Mouse (Mus musculus): ENCODE data around the gene Abhd6. TPM values are rescaled to one million over a fixed set of nuclear protein-coding genes. Genes with fewer than 3 reads are reported as not detected.

Gene Abhd6
- polyA plus RNA-seq, 1 experiment from 2014 or later = 15.6 TPM

DNA sequence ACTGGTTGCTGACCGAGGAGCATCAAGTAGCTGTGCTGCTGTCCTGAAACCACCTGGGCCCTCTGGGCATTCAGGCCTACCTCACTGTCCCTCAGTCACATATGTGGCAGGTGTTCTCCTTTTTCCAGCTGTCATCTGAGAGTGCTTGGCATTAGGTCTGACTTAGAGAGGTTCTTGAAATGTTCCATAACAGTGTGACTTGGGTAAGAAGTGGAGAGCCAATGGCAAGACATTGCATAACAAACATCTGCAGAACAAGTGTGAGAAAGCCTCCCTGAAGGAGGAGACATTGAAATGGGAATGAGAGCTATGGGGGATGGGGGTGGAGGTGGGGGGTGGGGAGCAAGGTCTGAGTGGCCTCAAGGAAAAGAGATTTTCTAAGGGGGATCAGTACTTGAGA lies 80.2 kb downstream of the Abhd6 start:
- H3K4me1 ChIP-seq (ENCODE audit: control insufficient read depth, insufficient read depth, low read length) = peaks cover 6% of the 10 kb centered on the region; the same call in 1 of the 2 replicates
- no peak for ATAC-seq (ENCODE audit: low FRiP score)
- no peak overlapping the region for H3K27ac ChIP-seq (ENCODE audit: low read depth, low read length)
- WGBS = 93% methylated on average over 1 of the region's 1 CpGs
- no peak overlapping the region for H3K4me3 ChIP-seq (ENCODE audit: low read depth, low read length)
- H3K27me3 ChIP-seq (ENCODE audit: control insufficient read depth, insufficient read depth, low read length) = no peaks in the 10 kb centered on the region
- no peak overlapping the region for H3K4me2 ChIP-seq
- no peak overlapping the region for H3K9ac ChIP-seq (ENCODE audit: low read length)
- no peaks in the 10 kb centered on the region for H3K9me3 ChIP-seq (ENCODE audit: control insufficient read depth, low read length)
- no peak for DNase-seq (ENCODE audit: low spot score, missing footprints)
- peaks cover 7% of the 10 kb centered on the region for H3K36me3 ChIP-seq (ENCODE audit: control insufficient read depth, insufficient read depth, low read length)

DNA sequence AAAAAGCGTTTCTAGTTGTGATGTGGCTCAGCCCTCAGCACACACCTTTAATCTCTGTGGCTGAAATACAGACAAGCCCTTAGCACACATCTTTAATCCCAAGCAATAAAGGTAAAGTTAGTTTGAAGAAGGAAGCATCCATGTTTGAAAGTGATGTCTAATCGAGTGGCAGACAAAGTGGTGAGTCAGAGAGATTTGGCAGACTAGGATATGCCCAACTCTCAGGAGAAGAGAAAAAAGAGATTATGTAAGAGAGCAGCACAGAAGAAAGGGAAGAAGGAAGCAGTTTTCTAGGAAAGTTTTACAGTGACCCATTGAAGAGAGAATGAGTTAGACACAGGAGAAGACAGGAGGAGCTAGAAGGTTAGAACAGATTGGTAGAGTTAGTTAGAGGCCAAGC lies 86.3 kb downstream of the Abhd6 start:
- Histone ChIP-seq H3K4me1 (ENCODE audit: control insufficient read depth, insufficient read depth, low read length) (no peaks in the 10 kb centered on the region), H3K36me3 (ENCODE audit: control insufficient read depth, insufficient read depth, low read length) (peaks cover 12% of the 10 kb centered on the region), H3K27me3 (ENCODE audit: control insufficient read depth, insufficient read depth, low read length) (no peaks in the 10 kb centered on the region), H3K9ac (ENCODE audit: low read length) (no peak overlapping the region), H3K9me3 (ENCODE audit: control insufficient read depth, low read length) (no peaks in the 10 kb centered on the region), H3K4me3 (ENCODE audit: low read depth, low read length) (no peak overlapping the region), H3K27ac (ENCODE audit: low read depth, low read length) (no peak overlapping the region), H3K4me2 (no peak overlapping the region)
- DNase-seq (ENCODE audit: low spot score, missing footprints) = no peak
- 87% methylated on average over 2 of the region's 2 CpGs for WGBS
- ATAC-seq (ENCODE audit: low FRiP score) = no peak

DNA sequence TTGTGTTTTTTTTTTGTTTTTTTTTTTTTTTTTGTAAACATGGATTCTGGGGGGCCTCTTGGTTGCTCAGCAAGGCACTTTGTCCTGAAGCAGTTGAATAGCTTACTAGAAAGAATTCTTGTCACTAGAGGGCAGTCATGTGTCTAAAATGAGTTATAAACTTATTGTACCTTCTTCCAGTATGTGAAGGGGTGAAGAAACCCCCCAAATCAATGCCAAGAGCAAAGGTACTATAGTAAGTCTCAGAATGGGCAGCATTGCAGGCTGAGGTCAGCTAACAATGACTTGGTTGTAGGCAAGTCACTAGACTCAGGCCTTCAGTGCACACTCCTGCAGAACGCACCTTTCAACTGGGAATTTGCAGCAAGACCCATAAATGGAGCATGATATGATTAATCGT lies 89.9 kb downstream of the Abhd6 start:
- no peak for DNase-seq (ENCODE audit: low spot score, missing footprints)

DNA sequence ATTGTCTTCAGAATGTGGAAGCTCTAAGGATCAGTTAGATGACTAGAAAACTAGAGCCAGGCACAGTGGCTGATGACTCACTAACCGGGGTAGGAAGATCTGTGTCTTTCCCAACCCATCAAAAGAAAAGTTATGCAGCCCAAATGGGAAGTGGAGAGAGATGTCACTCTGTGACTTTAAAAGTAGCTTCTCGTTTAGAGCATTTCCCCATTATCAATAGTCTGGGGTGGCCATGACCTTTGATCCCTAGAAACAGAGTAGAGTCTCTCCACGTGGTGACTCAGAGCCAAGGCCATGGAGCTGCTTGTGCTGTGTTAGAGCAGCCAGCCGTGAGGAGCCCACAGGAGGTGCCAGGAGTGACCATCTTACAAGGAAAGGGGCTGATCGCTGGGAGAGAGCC lies 90.7 kb downstream of the Abhd6 start:
- H3K9ac ChIP-seq (ENCODE audit: low read length) = no peak overlapping the region
- 55% methylated on average over 5 of the region's 5 CpGs for WGBS
- H3K36me3 ChIP-seq (ENCODE audit: control insufficient read depth, insufficient read depth, low read length) = peaks cover 5% of the 10 kb centered on the region; the same call in 1 of the 2 replicates
- H3K4me1 ChIP-seq (ENCODE audit: control insufficient read depth, insufficient read depth, low read length) = peaks cover 3% of the 10 kb centered on the region; the same call in 1 of the 2 replicates
- DNase-seq (ENCODE audit: low spot score, missing footprints) (no peak), ATAC-seq (ENCODE audit: low FRiP score) (no peak)
- H3K4me2 ChIP-seq = no peak overlapping the region
- H3K4me3 ChIP-seq (ENCODE audit: low read depth, low read length) = no peak overlapping the region
- no peaks in the 10 kb centered on the region for H3K9me3 ChIP-seq (ENCODE audit: control insufficient read depth, low read length)
- no peak overlapping the region for H3K27ac ChIP-seq (ENCODE audit: low read depth, low read length)
- no peaks in the 10 kb centered on the region for H3K27me3 ChIP-seq (ENCODE audit: control insufficient read depth, insufficient read depth, low read length)

More for the DNA sequence above, 89.9 kb downstream of the Abhd6 start:
- H3K9ac ChIP-seq (ENCODE audit: low read length) = no peak overlapping the region
- no peaks in the 10 kb centered on the region for H3K27me3 ChIP-seq (ENCODE audit: control insufficient read depth, insufficient read depth, low read length)
- H3K4me3 ChIP-seq (ENCODE audit: low read depth, low read length) = no peak overlapping the region
- 90% methylated on average over 2 of the region's 2 CpGs for WGBS
- peaks cover under 1% of the 10 kb centered on the region; the same call in 1 of the 2 replicates for H3K4me1 ChIP-seq (ENCODE audit: control insufficient read depth, insufficient read depth, low read length)
- peaks cover 5% of the 10 kb centered on the region; the same call in 1 of the 2 replicates for H3K36me3 ChIP-seq (ENCODE audit: control insufficient read depth, insufficient read depth, low read length)
- no peak overlapping the region for H3K27ac ChIP-seq (ENCODE audit: low read depth, low read length)
- H3K9me3 ChIP-seq (ENCODE audit: control insufficient read depth, low read length) = no peaks in the 10 kb centered on the region
- H3K4me2 ChIP-seq = no peak overlapping the region
- ATAC-seq (ENCODE audit: low FRiP score) = no peak

DNA sequence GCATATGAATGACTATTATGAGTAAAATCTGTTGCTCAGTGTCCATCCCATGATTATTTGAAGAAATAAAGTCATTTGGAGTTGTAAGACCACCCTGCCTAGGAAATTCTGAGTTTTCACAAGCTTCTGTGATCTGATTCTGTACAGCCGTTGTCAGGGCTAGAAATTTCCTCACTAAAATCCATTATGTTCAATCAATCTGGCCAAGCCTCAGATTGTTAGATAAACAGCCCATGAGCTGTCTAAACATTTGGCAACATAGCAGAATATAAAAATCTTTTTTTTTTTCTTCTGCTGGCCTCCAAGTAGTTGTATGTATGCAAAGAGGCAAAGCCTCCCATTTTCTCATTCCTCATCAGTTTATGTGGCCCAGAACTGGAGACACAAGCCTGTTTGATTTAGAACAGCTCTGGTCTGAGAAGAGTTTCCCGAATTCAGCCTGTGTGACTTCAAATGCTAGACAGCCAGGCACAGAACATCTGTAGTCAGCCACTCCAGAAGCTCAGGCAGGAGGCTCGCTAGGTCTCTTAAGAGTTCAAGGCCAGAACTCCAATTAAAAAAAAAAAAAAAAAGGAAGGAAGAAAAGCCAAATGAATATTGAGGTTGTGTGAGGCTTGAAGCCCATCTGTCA lies 92.3 kb downstream of the Abhd6 start:
- no peak for DNase-seq (ENCODE audit: low spot score, missing footprints)

DNA sequence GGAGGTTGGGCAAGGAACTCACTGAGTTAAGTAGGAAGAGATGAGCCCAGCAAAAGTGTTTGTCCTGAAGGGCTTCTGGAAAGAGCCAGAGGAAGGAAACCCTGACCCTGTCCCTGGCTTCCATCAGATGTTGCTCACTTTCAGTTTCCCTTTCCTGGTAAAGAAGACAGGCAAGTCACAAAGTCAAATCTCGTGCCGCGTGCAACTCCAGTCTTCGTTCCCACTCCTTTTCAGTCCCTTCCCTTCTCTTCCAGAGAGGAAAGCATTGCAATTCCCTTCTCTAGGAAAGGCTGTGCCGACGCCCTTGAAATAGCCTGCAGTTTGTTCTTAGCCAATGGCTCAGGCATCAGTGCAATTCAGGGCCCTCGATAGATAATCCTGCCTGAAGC lies 92.9 kb downstream of the Abhd6 start:
- Histone ChIP-seq H3K4me1 (ENCODE audit: control insufficient read depth, insufficient read depth, low read length) (peaks cover 3% of the 10 kb centered on the region; the same call in 1 of the 2 replicates), H3K9ac (ENCODE audit: low read length) (no peak overlapping the region), H3K27ac (ENCODE audit: low read depth, low read length) (no peak overlapping the region), H3K36me3 (ENCODE audit: control insufficient read depth, insufficient read depth, low read length) (no peaks in the 10 kb centered on the region; the same call in 1 of the 2 replicates), H3K9me3 (ENCODE audit: control insufficient read depth, low read length) (no peaks in the 10 kb centered on the region), H3K4me3 (ENCODE audit: low read depth, low read length) (no peak overlapping the region), H3K4me2 (no peak overlapping the region), H3K27me3 (ENCODE audit: control insufficient read depth, insufficient read depth, low read length) (no peaks in the 10 kb centered on the region)
- ATAC-seq (ENCODE audit: low FRiP score) (no peak), DNase-seq (ENCODE audit: low spot score, missing footprints) (no peak)
- 83% methylated on average over 7 of the region's 7 CpGs for WGBS

More for the DNA sequence above, 92.3 kb downstream of the Abhd6 start:
- no peak for ATAC-seq (ENCODE audit: low FRiP score)
- Histone ChIP-seq H3K4me2 (no peak overlapping the region), H3K27ac (ENCODE audit: low read depth, low read length) (no peak overlapping the region), H3K4me3 (ENCODE audit: low read depth, low read length) (no peak overlapping the region), H3K4me1 (ENCODE audit: control insufficient read depth, insufficient read depth, low read length) (peaks cover 3% of the 10 kb centered on the region; the same call in 1 of the 2 replicates), H3K9ac (ENCODE audit: low read length) (no peak overlapping the region), H3K9me3 (ENCODE audit: control insufficient read depth, low read length) (no peaks in the 10 kb centered on the region), H3K36me3 (ENCODE audit: control insufficient read depth, insufficient read depth, low read length) (no peaks in the 10 kb centered on the region; the same call in 1 of the 2 replicates), H3K27me3 (ENCODE audit: control insufficient read depth, insufficient read depth, low read length) (no peaks in the 10 kb centered on the region)
- 77% methylated on average over 3 of the region's 3 CpGs for WGBS

DNA sequence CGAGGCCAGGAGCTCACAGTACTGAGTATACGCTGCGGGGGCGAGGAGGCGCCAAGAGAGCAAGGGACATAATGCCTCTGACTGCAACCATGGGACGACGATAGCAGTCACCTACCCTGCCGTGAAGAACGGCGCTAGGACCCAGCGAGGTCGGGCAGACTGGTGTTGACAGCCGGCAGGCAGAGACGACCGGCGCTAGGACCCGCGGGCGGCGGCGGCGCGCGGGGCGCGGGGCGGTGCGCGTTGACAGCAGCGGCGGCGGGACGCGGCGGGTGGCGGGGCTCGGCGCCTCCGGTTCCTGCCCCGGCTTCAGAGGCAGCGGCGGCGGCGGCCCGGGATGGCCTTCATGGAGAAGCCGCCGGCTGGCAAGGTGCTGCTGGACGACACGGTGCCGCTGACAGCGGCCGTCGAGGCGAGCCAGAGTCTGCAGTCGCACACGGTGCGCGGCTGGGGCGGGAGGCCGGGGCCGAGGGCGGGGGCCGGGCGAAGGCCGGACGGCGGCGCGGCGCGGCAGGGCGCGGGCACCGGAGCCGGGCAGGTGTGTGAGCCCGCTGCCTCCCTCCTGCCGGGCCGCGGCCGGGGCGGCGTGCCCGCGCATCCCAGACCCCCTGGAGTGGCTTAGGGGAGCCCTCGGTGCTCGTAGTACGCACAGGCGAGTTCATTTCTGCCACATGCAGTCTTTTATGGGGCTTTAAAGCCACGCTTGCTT lies 95.4 kb downstream of the Abhd6 start, which contains the start of gene Pxk:
Gene Pxk (plus strand): TSS at position 234 of the 709 bp plus-strand sequence.
- WGBS = under 1% methylated on average over 64 of the region's 89 CpGs
- peak within 1 kb of the TSS; percentile 82 for H3K4me3 ChIP-seq (ENCODE audit: low read depth, low read length)
- ATAC-seq (ENCODE audit: low FRiP score) (peak; percentile 96), DNase-seq (ENCODE audit: low spot score, missing footprints) (peak; percentile 99)
- no peaks in the 10 kb centered on the region for H3K27me3 ChIP-seq (ENCODE audit: control insufficient read depth, insufficient read depth, low read length)
- H3K9ac ChIP-seq (ENCODE audit: low read length) = peak within 1 kb of the TSS; percentile 79
- no peaks in the 10 kb centered on the region for H3K9me3 ChIP-seq (ENCODE audit: control insufficient read depth, low read length)
- no peak within 1 kb of the TSS for H3K27ac ChIP-seq (ENCODE audit: low read depth, low read length)
- peaks cover 3% of the 10 kb centered on the region; the same call in 1 of the 2 replicates for H3K4me1 ChIP-seq (ENCODE audit: control insufficient read depth, insufficient read depth, low read length)
- H3K36me3 ChIP-seq (ENCODE audit: control insufficient read depth, insufficient read depth, low read length) = no peaks in the 10 kb centered on the region
- H3K4me2 ChIP-seq = peak within 1 kb of the TSS; percentile 61

DNA sequence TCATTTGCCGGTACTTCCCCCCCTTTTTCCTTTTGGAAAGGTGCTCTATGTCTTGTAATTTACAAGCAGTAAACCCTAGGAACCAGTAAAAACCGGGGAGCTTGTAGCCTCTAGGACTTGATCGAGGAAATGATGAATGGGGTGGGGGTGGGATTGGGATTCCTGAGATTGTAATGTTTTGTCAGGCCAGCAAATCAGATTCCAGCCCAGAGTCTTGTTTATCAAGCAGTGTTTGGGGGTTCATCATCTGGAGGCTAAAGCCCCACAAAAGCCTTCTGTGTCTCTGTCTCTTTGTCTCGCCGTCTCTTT lies 95.9 kb downstream of the Abhd6 start:
- Histone ChIP-seq H3K4me2 (peak overlapping the region; percentile 61), H3K36me3 (ENCODE audit: control insufficient read depth, insufficient read depth, low read length) (no peaks in the 10 kb centered on the region), H3K9me3 (ENCODE audit: control insufficient read depth, low read length) (no peaks in the 10 kb centered on the region), H3K4me3 (ENCODE audit: low read depth, low read length) (peak overlapping the region; percentile 82), H3K27ac (ENCODE audit: low read depth, low read length) (no peak overlapping the region), H3K27me3 (ENCODE audit: control insufficient read depth, insufficient read depth, low read length) (no peaks in the 10 kb centered on the region), H3K4me1 (ENCODE audit: control insufficient read depth, insufficient read depth, low read length) (peaks cover 3% of the 10 kb centered on the region; the same call in 1 of the 2 replicates), H3K9ac (ENCODE audit: low read length) (peak overlapping the region; percentile 79)
- ATAC-seq (ENCODE audit: low FRiP score) (no peak), DNase-seq (ENCODE audit: low spot score, missing footprints) (peak; percentile 93)
- 0% methylated on average over 5 of the region's 5 CpGs for WGBS

DNA sequence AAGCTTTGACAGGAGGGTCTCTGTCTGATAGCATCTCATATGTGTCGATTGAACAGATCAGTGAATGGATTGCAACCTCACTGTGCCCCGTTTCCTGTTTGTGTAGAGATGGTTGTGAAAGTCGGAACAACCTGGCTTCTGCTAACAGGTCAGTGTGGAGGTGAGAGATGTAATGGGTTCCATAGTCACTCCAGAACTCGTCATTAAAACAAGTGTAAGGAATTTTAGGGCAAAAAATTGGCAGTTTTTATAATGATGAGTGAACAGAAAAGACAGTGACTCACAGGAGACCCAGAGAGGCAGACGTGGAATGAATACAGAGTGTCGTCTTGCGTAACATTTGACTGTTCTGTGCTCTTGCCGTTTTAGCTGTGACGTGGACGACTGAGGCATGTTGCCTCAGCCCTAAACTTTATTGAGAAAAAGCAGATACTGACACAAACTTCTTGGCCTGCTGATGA lies 96.9 kb downstream of the Abhd6 start:
- no peak overlapping the region for H3K4me3 ChIP-seq (ENCODE audit: low read depth, low read length)
- H3K27me3 ChIP-seq (ENCODE audit: control insufficient read depth, insufficient read depth, low read length) = no peaks in the 10 kb centered on the region
- no peak overlapping the region for H3K9ac ChIP-seq (ENCODE audit: low read length)
- no peak for DNase-seq (ENCODE audit: low spot score, missing footprints)
- no peak for ATAC-seq (ENCODE audit: low FRiP score)
- H3K4me2 ChIP-seq = 0 out of 2 replicates have a peak overlapping the region, but pooled peaks have one; percentile 61
- no peak overlapping the region for H3K27ac ChIP-seq (ENCODE audit: low read depth, low read length)
- H3K4me1 ChIP-seq (ENCODE audit: control insufficient read depth, insufficient read depth, low read length) = peaks cover 3% of the 10 kb centered on the region; the same call in 1 of the 2 replicates
- H3K9me3 ChIP-seq (ENCODE audit: control insufficient read depth, low read length) = no peaks in the 10 kb centered on the region
- 75% methylated on average over 10 of the region's 10 CpGs for WGBS
- H3K36me3 ChIP-seq (ENCODE audit: control insufficient read depth, insufficient read depth, low read length) = no peaks in the 10 kb centered on the region

Data from midbrain, embryonic 11.5 days (tissue).